Mouse (Mus musculus): ENCODE results near the gene Foxd3. TPM values are rescaled to one million over a fixed set of nuclear protein-coding genes. Genes with fewer than 3 reads are reported as not detected.

Gene Foxd3
- polyA plus RNA-seq, 1 experiment from 2014 or later = 1.1 TPM

Small RNAs within 50 kb of the gene (microRNA-seq; reads per million reads assigned to microRNA genes)
- gene Gm23366 = not detected

Other genes with a start within 250 kb of the Foxd3 start
- 17.0 and 17.9 TPM in 2 replicates for gene Alg6, start 59.4 kb downstream of the Foxd3 start, polyA plus RNA-seq (2015; fragmentation: Nextera tagmentation; extraction: Ambion mirVana)
- gene Efcab7, start 172.9 kb downstream of the Foxd3 start, polyA plus RNA-seq (2015; fragmentation: Nextera tagmentation; extraction: Ambion mirVana) = 16.2 and 19.3 TPM in 2 replicates

Measured in limb, embryonic 15.5 days (tissue).